Mouse (Mus musculus) cerebellum, adult 11 months (tissue): Measurements from ENCODE around the gene Spsb4.

Experiments used
- DNase-seq: peaks from one replicate; pipeline ENCODE4 v3.0.0; 2022

Spsb4 gene

DNA sequence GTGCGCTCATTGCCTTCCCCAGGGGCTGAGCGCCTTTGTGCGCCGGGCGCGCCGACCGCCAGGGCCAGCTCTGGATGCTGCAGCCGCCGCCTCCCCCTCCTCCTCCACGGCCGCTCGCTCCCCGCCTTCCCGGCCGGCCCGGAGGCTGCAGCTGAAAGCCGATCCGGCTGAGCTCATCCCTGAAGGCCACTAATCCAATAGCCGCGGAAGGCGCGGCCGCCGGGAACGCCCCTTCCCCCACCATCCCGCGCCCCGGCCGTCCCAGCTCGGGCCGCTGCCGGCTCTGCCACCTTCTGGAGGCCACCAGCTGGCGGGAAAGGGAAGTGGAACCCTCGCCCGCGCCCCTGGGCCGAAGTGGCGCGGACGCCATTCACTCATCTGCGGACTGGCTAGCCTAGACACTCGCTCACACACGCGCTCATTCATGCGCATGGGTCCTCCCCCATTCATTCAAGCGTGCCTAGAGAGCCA, at the start of gene Spsb4:
Gene Spsb4 (minus strand): TSS at position 167 of the 471 bp plus-strand sequence.
- DNase-seq: peak; percentile 24

DNA sequence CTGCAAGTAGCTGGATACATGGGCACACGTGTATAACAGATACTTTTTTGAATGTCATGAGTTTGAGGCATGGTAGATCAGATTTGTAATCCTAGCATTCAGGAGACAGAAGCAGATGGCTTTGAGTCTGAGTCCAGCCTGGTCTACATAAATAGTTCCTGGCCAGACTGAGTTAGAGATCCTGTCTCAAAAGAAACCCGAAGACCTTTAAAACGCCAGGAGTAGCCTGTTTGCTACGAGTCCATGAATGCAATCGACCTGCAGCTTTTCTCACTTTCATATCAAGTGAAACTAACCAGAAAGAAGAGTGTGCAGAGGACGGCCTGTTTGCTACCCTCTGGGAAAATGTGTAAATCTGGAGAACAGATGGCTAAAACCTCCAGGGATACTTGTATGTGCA, 49.1 kb upstream of the Spsb4 start:
- no peak for DNase-seq

DNA sequence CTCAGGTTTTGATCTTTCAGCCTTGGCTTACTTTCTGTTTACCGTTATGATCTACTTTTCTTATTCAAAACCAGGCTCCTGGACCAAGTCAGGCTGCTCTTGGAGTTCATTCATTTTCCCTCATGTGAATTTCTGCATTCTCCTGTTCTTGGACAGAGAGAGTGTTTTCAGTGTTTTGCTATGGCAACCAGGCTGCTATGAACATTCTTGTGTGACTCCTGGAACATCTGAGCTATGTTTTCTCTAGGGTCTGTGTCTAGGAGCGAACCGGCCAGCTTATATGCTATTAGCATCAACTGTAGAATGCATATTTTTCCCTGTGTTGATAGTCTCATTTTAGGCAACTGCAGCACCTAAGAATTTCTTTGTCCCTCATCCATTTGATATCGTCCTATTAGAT, 47.2 kb upstream of the Spsb4 start:
- no peak for DNase-seq

DNA sequence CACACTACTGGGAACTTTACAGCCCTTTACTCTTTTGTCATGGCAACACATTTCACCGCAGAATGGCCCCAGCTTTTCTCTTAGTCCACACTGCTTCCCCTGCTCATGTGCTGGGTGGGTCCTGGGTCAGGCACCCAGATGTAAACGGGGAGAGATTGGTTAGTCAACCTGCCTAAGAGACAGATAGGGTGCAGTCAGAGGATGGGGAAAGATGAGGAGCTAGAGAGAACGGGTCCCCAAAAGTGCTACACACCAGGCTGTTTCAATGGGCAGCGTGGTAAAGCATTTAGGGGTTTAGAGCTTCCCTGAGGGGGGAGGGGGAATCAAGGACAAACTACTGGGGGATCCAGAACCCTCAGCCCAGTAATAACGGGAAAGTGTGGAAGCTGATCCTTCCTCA, 46.6 kb upstream of the Spsb4 start:
- no peak for DNase-seq

DNA sequence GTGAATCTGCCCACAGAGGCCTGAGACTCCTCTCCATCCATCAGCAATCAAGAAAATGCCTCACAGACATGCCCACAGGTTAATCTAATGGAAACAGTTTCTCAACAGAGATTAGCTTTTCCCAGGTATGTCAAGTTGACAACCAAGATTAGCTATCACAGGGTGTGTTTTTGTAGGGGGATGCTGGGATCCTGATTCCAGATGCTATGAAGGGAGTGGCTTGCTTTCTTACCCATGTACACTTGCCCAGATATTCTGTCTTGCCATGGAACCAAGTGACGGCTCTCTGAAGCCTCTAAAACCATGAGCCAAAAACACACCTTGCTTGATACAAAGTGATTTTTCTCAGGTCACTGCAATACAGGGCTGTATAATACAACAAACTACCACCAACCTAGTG, 45.5 kb upstream of the Spsb4 start:
- no peak for DNase-seq

DNA sequence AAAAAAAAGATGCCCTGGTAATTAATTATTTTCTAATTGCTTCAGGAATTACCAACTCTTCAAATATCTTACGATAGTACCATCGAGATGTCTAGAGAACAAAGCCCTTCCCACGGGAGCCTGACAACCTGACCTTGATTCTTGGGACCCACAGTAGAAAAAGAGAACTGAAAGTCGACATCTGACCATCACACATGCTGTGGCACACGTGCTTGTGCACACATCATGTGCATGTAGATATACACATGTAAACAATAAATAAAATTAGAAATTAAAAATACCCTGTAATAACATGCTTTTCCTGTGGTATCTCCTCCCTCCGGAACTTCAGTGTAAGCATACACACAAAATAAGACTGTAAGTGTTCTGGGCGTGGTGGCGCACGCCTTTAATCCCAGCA, 43.1 kb upstream of the Spsb4 start:
- no peak for DNase-seq

DNA sequence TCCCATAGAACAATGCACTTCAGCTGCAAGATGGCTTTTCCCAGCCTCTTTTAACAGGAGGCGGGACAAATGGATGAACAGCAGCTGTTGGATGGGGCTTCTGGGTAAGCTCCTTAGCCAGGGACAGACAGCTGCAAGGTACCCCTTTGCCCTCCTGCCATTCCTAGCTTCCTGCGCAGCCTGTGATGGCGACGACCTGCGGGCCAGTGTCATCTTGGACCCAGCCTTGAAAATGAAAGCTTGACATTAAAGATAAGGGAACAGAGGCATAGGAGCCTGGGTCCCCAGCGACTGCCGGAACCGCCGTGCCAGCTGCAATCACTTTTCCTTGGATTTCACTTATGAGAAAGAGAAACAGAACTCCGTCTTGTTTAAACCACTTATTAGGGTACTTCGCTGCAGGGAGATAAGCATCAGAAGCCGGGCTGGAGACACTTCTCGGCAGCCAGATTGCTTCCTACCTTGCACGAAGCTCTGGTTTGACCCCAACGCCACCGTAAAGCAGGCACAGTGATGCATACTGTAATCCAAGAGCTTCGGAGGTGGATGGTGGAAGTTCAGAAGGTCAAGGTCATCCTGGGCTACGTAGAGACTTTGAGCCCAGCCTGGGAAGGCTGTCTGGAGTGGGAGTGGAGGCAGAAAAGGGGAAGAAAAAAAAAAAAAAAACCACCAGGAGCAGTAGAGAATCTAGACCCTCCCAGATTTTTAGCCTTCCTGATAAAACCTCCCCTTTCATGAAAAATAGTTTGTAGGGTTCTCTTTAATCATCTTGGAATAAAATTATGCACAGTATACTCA, 38.1 kb upstream of the Spsb4 start:
- no peak for DNase-seq

DNA sequence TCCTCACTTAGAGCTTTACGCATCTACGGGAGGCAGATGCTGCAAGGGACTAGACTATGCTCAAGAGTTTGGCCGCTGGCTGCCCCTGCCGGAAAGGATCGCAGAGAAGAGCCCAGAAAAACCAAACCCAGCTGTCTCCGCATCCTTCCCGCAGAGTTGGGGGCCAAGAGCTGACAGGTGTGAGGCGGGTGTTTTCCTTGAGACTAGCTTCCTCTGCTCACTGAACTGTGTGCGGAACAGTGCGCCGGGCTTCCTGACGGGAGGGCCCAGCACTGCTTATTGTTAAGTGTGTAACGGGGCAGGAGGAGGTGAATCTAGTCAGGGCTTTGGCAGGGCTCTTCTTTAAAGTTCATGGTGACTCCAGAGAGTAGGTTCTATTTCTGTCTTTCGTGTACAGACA, 37.3 kb upstream of the Spsb4 start:
- DNase-seq: no peak

DNA sequence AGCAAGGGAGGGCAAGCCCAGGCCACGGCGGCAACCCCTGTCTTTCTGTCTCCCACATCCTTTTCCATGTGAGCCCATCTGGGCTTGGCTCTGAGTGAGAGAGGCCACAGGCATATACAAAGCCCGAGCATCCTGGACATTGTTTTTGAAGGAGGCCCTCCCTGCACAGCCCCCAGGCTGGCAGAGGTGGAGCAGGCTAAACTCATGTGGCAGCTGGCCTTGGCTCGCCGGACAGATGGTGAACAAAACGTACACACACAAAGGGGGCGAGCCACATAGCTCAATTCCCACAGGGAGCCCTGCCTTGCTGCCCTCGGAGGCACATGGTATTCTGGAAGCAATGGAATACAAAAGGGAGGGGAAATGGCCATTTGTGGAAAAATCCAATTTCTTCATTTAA, 32.5 kb upstream of the Spsb4 start:
- DNase-seq: no peak

DNA sequence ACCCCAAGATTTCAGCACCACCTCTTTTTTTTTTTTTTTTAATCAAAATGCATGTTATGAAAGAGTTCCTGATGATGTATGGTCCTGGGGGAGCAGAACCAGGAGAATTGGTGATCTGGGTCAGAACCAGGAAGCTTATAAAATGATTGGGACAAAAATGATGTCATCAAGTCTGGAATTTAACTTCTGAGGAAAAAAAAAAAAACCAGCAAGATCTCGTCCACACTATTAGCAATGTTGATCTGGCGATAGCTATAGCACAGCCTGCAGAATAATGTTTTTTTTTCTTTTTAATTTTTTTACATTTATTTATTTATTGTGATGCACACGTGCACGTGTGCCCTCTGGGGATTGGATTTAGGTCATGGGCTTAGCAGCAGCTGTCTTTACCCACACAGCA, 27.6 kb upstream of the Spsb4 start:
- no peak for DNase-seq

DNA sequence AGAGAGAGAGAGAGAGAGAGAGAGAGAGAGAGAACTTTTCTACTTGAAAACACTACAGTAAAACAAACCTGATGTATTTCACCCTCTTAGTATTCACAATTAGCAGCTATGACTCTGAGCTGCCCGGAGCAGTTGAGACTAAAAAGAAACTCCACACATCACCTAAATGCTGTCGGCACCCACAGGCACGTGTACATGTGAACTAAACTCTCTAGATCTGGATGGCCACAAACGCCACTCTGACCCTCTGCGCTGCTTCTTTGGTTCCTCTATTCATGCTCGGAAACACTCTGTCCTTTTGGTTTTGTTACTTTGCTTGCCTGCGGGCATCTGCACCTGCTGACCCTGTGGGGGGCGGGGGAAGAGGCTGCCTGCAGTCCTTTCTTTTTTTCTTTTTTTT, 23.0 kb upstream of the Spsb4 start:
- DNase-seq: no peak

DNA sequence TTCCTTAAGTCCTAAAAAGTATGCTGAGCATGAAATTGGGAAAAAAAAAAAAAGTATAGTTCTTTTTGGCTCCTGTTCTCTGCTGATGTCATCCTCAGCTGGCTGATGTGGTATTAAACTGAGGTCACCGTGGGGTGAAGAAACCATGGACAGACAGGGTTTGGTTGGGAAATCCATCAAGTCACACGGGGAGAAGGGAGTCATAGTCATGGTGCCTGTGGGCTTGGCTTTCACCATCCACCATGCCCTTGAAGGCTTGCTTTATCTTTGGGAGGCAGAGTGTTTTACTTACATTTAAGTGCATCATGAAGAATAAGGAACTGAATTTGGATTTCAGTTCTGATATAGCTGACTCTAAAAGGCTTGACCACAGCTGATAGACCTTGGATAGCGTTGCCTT, 19.4 kb upstream of the Spsb4 start:
- DNase-seq: no peak

DNA sequence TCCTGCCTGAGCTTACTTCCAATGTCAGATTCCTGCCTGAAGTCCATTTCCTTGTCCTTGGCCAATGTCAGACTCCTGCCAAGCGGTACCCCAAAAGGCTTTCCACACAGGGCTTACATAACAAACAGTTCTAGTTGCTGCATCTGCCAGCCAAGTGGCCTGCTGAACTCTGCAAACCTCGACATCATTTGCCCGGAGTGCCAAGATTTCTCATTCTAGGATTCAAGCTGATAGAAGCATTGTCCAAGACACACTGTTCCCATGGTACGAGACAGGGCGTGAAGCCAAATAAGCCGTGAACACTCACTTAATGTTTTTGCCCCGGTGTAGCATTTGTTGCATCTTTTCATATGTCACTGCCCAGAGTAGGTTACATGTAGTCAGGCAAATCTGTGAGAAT, 18.0 kb upstream of the Spsb4 start:
- no peak for DNase-seq

DNA sequence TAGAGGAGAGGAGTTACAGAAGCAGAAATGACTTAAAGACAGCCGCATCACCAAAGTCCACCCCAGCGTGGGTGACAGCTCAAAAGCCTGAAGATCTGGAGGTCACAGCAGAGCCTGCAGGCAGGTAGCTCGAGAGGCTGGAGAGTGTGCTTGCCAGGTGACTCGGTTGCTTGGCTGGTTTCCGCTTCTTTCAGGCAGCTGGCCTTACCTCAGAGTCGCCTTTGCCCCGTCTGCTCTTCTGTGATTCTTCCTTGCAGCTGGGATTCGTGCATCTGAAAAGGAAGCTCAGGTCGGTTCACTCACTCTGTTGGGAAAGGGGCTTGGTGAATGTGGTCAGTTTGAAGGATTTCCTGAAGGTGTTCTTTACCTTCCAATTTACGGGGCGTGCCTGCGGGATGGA, 8.7 kb upstream of the Spsb4 start:
- no peak for DNase-seq

DNA sequence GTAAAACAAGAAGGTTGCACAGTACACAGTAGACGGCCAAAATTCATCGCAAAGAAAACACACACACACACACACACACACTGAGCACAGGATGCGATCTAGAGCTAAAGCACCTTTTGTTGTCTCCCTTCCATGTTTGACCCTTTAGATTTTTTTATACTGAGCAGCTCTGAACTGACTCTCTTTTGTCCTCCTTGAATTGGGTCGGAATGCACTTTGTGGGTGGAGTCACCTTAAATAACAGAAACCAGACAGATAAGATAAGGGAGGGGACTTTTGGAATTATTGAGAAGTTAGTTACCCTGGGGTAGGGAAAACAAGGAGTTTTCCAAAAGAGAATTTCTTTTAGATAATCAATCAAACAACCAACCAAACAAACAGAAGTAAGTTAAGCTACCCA, 7.4 kb upstream of the Spsb4 start:
- no peak for DNase-seq

DNA sequence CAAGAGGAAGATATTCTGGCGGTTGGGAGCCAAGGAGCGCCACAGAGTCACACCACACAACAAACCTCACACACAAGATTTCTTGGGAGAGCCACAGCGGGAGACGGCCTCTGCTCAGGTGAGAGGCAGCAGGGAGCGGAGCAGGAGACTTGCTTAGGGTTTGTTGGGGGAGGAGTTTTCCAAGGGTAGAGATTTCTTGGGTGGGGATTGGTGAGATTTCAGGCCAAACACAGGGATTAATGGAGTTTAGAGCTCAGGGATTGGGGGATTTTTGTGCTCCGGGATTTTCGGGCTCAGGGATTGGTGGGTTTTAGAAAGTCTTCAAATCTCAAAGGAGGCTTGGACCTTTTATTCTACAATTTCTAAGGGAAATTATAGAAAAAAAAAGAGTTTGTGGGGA, 5.8 kb upstream of the Spsb4 start:
- DNase-seq: no peak

DNA sequence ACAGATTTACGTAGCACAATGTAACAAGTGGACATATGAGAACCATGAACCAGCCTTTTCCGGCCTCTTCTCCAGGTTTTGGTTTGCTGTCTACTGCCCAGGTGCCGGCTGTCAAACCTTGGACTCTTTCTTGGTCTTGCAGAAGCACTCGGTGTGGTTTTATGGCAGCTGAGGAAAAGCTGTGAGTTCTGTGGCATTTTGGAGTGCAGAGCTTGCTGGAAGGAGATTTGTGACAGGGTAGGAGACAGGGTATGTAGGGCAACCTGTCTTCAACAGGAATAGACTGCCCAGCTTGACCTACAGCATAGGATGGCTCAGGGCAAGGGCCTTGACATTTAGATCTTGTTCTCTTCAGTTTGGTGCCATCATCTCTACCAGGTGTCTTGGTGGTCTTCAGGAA, 4.3 kb upstream of the Spsb4 start:
- no peak for DNase-seq

DNA sequence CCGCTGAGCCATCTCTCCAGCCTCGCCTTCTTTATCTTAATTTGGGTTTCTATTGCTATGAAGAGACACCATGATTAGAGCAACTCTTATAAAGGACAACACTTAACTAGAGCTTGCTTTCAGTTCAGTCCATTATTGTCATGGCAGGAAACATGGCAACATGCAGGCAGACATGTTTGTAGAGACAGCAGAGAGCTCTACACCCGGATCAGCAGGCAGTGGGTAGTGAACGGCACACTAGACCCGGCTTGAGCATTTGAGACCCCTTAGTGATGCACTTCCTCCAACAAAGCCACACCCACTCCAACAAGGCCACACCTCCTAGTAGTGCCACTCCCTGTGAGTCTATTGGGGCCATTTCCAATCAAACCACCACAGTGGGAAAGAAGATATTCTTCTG, 3.7 kb upstream of the Spsb4 start:
- DNase-seq: no peak

DNA sequence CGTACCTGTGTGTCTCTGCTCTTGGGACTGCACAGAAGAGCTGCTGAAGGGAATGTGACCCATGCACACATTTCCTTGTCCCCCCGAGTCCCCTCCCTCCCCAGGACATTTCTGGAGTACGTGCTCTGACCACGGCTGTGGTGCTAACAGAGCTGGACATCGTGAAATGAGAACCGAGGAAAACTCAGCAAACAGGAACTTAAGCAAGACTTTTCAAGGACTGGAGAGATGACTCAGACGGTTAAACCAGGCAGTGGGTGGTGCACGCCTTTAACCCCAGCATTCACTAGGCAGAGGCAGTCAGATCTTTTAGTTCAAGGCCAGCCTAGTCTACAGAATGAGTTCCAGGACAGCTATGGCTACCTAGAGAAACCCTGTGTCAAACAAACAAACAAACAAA, 1.5 kb upstream of the Spsb4 start:
- no peak for DNase-seq

DNA sequence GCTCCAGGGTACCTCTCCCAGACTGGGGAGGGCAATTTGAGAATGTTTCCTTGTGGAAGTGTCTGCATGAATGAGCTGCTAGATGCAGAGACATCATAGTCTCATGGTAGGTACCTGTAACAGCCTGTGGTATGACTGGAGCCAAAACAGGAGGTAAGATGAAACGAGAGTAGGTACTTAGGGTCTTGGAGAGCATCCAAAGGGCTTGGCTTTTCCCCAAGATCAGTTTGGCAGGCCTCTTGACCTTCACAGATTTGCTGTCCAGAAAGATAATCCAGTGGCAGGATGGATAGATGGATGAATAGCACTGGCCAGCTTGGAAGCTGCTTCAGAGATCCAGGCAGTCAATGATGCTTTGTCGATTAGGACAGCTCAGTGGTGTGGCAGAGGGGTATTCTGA, 1.0 kb upstream of the Spsb4 start:
- no peak for DNase-seq

DNA sequence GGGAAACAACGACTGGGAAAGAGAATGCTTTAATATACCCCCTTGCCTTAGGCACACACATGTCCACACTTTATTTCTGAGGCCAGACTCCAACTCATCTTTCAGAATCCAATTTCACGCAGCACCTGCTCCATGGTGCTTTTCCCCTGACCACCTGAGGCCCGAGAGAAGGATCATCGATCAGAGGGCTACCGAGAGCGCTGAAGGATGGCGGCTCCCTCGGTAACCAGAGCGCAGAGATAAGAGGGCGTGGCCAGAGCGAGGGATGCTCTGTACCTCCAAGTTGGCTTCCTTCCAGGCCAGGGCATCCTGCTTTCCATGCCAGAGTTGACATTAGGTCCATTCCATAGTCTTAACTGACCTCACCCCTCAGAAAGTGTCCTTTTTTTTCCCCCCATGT, 588 bp upstream of the Spsb4 start:
- DNase-seq: no peak

DNA sequence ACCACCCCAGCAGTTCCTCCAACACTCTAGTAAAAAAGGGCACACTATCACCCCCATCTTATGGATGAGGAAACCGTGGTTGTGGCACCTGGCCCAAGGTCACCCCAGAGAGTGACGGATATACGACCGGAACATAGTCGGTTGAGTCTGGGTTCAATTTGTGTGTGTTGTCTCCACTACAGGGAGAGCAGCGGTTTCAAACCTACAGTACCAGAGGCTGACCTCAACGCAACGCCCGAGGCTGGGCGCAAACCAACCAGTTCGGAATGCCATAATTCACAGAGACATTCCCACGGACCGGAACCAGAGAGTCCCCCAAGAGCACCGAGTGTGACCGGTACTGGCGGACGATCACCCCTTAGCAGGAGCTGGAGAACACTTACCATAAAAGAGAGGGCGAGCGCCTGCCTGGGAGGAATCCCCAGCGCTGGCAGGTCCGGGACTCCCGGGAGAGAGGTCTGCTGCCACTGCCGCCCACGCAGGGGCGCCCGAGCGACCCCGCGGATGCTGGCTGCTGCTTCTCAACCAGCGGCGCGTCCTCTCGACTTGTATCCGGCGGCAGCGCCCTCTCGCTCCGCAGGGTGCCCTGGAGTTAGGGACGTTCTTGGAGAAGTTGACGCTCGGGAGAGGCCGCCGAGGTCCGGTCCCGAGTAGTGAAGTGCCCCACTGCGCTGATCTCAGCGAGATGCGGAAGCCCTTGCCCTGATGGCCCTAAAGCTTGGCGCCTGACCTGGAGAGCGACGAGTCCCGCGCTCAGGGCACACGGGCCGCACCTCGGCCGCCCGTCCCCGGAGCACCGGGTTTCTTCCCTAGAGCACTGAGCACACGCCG, 617 bp downstream of the Spsb4 start:
- DNase-seq: peak; percentile 16

DNA sequence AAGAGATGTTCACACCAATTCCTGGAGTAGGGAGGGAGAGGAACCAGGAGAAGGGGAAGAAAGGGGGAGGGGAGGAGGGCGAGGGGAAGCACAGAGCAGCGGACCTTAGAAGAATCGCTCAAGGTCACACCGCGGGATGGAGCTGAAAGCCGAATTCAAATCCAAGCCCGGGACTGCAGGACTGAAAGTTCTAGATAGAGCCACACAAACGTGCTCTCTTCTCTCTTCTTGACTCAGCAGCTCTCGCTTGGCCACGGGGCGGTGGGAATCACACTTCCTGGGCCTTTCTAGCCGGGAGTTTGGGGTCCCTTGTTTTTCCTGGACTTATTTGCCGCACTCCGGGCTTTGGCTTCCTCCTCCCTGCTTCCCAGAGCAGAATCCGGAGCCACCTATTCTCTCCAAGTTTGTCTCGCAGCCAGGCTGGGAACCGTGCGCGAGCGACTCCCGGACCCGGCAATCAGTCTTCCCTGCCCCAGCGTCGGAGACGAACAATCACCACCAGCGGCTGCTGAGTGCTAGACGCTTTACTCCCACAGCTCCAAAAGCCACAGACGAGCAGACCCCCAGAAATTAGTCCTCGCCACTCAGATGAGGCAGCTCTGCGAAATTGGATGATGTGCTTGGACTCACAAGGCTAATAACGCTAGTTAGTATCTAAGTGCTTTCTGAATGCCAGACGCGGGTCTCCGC, 1.4 kb downstream of the Spsb4 start:
- DNase-seq: no peak

DNA sequence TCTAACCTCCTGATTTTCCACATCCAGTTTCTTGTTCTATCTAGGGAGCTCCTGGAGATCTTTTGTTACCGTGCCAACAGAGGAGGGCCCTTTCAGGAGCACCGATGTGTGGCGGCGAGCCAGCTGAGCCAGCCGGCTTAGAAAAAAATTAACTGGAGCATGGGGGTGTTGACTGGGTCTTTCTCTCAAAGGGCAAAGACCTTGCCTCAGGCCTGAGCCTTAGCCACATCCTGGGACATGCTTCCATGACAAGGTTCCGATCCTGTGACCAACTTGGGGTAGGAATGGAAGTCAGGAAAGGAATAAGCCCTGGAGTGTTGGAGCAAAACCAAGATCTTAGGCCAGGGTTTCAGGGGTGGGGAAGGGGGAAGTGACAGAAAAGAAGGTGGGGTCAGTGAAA, 2.9 kb downstream of the Spsb4 start:
- no peak for DNase-seq
